In genomic region chr4:149949691-149950090, GRCm38 (mm10) we compare ENCODE assay signal across 13 mouse cellular contexts. TPM values are rescaled to one million over a fixed set of nuclear protein-coding genes. Genes with fewer than 3 reads are reported as not detected.
"Had no signal": no experiment of that assay in that cellular context is flagged by ENCODE, and none has a peak within 500 bp of the region (broad histone marks: within the 10 kb centered on the region; RNA-seq: fewer than 3 reads in every experiment).

No protein-coding gene starts in this region.

- H3K27me3 ChIP-seq: intestine, embryonic 15.5 days had no signal

- H3K36me3 ChIP-seq: intestine, embryonic 15.5 days; limb, embryonic 12.5 days; midbrain, embryonic 12.5 days had no signal

- H3K4me2 ChIP-seq: intestine, embryonic 15.5 days; limb, embryonic 12.5 days; midbrain, embryonic 12.5 days had no signal

- H3K9me3 ChIP-seq: intestine, embryonic 15.5 days; limb, embryonic 12.5 days; midbrain, embryonic 12.5 days had no signal

- H3K9ac ChIP-seq: intestine, embryonic 15.5 days; limb, embryonic 12.5 days; liver, embryonic 14.5 days; midbrain, embryonic 12.5 days had no signal

- H3K4me3 ChIP-seq: intestine, embryonic 15.5 days; left cerebral cortex, adult 2 months; limb, embryonic 12.5 days; midbrain, embryonic 12.5 days had no signal

- DNase-seq: kidney, adult 8-10 months; liver; lung, adult 18-20 months; right cerebral cortex, adult 18-20 months; right cerebral cortex, postnatal 25 days; thymus, postnatal 36 days had no signal

- ATAC-seq: intestine, embryonic 15.5 days; midbrain, embryonic 16.5 days had no signal

- H3K27ac ChIP-seq: left cerebral cortex, adult 2 months; limb, embryonic 12.5 days; liver, embryonic 14.5 days; midbrain, embryonic 12.5 days had no signal

RNA-seq across cellular contexts. Expression of gene Spsb1, which starts 5.2 kb away (rescaled TPM):
- total RNA-seq: megakaryocyte-erythroid progenitor cell, adult 5-6 weeks had no signal
